Mouse (Mus musculus): ENCODE results near the gene Ufl1.
A peak's percentile ranks its signal among the peaks of the same experiment; 100 is the strongest.
"Not testable (repeated sequence)": the region's sequence is repeated elsewhere in the genome, so short reads cannot be mapped to it uniquely, and the experiment has no call there.

Gene Ufl1

DNA sequence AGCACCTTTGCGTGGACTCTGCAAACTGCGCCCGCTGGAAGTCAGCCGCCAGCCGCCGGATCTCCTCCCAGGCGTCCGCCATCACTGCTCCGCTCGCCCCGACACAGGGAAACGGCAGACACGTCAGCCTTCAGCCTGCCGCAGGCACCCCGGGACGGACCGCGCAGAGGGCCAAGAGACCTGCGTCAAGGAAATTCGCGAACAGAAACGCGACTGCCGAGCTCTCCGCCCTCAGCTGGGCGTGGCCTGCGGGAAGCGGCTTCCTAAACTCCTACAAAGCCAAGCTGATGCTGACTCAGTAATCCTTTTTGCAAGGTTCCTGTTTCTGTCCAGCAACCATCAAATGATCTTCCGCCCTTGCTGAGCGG is at the start of gene Ufl1:
Ufl1 (minus strand) TSS at position 151 of the 368 bp plus-strand sequence.
- DNase-seq (ENCODE audit: low read depth, low spot score), result peak; percentile 96

DNA sequence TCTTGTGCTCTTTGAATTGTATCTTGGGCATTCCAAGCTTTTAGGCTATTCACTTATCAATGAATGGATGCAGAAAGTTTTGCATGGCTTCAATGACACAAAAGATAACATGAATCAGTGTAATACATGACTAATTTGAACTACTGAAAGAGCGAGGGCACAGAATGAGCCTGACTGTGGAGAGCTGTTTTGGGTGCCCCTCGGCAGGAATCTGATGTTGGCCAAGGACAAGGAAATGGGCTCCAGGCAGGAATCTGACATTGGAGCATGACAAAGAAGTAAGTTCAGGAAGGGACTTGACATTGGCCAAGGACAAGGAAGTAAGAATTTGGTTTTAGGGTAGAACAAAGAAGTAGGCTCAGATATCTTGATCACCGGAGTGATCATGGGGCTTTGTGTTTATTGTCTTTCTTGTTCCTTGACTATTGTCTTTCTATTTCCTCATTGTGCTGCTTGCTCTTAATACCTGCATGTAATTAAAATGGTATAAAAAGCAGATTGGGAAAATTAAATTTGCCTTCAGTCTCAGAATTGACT is 44.1 kb upstream of the Ufl1 start:
- DNase-seq (ENCODE audit: low read depth, low spot score), result no peak

DNA sequence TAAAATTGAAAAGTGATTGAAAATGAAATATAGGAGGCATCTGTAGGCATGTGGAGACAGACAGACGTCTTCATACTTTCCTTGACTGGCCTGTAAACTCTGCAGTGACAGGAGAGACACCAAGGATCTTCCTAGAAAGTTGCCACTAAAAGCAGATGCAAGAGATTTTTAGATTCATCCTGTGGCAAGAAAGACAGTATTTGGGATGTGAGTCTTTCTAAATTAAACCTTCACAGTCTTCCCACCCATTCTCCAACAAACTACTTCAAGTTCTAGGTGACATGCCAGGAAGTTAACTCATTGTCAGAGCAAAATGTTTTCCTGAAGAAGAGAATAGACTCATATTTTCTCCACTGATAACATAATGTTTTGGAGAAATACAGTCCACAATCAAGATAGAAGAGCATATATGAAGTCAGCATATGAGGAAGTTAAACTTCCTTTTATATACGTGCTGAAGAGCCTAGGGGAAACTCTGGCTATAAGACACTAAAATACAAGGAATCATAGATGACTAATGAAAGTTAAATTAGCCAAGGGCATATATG is 41.1 kb upstream of the Ufl1 start:
- peak; percentile 51 for DNase-seq (ENCODE audit: low read depth, low spot score)

DNA sequence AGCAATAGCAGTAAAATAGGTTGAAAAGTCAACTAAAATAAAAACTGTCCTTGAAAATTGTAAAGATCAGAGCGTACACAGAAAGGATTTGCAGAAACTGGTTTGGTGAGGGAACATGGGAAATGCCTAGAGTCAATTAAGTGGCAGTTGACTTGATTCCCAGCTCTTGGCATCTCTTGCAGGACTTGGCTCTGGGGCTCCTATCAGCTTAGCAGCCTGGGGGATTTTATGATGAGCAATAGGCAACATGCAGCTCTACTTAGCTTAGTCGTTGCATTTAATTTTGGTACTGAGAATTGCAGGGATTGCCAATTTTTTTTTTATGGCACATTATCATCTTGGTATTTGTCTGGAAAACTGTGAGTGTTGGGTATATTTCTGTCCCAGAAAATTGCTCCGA is 32.1 kb upstream of the Ufl1 start:
- peak; percentile 28 for DNase-seq (ENCODE audit: low read depth, low spot score)

DNA sequence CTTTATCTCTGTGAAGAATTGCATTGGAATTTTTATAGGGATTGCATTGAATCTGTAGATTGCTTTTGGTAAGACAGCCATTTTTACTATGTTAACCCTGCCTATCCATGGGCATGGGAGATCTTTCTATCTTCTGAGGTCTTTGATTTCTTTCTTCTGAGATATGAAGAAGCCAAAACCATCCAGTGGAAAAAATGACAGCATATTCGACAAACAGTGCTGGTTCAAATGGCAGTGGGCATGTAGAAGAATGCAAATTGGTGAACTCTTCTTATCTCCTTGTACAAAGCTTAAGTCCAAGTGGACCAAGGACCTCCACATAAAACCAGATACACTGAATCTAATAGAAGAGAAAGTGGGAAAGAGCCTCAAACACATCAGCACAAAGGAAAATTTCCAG is 3.4 kb upstream of the Ufl1 start:
- DNase-seq (ENCODE audit: low read depth, low spot score), result not testable (repeated sequence)

DNA sequence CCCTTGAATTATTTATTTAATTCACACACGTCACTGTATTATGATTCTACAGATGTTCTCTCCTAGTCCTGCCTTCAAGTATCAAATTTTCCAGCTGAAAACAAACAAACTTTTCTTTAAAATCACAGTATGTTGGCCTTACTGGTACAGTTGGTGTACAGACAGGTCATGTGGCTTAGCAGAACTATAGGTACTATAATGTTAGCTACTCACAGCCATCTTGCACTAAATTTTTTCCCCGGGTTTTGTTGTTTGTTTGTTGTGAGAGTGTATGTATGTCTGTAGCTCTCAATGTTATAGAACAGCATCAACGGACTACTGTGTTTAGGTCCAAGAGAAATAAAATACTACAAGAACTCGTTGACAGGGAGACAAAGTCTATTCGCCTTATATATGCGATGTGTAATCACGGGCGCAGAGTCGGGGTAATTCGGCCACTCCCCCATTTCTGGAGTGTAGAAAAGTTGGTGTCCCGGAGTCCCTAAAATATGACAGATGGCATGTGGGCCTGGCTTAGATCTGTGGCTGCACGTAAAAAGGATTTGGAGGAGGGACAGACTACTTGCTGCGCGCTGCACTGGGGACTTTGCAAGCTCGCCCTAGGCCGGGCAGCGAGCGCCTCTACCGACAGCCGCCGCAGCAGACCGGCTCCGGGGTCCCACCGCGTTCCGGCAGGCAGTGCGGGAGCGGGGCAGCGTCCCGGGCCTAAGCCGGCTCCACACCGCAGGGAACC is 517 bp downstream of the Ufl1 start:
- DNase-seq (ENCODE audit: low read depth, low spot score), result peak; percentile 74

DNA sequence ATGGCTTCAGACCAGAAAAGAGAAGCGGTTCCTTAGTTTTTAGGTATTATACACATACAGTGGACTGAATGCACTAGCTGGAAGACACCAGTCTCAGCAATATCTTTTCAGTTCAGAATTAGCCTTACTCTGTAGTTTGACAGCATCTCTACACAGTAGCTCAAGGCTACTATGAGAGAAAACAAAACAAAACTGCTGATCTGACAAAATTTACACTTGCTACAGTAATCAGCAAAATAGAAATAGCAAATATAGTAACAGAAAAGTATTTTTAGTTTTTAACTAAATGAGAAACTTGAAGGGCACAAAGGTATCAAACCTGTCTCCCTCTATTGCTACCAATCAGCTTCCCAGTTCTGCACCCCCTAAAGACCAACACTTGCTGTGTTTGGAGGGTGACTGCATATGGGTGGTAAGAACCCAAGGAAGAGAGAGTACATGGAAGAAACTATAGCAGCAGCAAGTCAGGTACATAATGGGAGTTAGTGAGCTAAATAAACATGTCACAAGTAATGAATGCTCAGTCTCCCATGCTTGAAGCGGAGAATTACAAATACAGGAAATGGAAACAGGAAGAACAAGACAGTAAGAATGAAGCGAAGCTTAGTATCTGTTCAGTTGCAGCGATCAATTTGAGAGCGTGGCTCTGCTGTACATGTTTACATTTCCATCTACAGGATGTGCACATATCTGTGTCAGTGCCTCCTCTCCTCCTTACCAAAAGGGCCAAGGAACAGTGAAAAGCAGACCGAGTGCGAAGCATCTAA is 8.6 kb downstream of the Ufl1 start:
- no peak for DNase-seq (ENCODE audit: low read depth, low spot score)

DNA sequence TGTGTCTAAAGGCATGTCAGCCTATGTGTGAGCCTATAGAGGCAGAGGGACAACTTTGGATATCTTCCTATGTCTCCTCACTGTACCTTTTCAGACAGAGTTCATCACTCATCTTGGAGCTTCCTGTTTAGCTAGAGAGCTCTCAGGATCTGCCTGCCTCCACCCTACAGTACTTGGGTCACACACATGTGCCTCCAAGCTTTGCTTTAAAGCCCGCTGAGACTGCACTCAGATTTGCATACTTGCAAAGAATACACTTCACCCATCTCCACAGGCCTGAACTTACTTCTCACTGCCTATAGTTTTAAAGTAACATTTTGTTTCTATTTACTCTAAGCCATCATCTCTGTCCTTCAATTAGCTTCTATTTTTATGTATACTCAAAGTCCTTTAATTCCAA is 9.7 kb downstream of the Ufl1 start:
- DNase-seq (ENCODE audit: low read depth, low spot score), result no peak

DNA sequence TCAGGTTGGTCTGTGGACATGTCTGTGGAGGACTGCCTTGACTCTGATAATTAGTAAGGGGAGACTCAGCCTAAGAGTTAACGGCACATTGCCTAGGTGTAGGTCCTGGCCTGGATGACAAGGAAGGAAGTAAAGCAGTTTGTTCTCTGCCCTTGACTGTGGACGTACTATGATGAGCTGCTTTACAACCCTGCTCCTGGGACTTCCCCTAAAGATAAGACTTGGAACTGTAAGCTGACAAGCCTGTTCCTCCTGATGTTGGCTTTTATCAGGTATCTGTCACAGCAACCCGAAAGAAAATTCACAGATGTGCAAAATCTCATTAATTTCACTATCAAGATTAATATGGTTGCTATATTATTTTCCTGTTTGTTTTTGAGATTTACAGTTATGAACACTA is 14.5 kb downstream of the Ufl1 start:
- DNase-seq (ENCODE audit: low read depth, low spot score), result no peak

DNA sequence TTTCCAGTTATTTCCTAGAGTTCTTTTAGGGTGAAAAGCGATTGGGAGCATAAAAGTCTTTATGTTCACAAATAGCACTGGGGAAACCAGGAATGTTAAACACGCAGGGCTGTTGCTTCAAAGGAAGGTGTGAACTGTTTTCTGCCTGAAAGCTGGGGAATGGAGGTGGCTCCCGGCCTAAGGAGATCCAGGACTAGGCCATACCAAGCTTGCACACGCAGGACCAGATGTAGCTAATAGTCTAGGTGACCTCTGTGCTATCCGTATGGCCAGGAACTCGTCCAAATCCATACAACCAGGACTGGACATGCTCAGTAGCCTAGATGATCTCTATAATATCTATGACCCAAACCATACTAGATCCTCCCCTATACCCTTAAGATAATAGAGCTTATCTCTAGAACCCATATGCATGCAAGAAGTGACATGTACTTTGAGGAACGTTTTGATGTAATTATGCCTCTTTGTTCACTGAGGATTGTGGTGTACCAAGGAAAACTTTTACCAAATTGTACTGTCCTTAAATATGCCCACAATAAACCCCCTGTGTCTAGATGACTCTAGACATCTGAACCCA is 23.7 kb downstream of the Ufl1 start:
- no peak for DNase-seq (ENCODE audit: low read depth, low spot score)

DNA sequence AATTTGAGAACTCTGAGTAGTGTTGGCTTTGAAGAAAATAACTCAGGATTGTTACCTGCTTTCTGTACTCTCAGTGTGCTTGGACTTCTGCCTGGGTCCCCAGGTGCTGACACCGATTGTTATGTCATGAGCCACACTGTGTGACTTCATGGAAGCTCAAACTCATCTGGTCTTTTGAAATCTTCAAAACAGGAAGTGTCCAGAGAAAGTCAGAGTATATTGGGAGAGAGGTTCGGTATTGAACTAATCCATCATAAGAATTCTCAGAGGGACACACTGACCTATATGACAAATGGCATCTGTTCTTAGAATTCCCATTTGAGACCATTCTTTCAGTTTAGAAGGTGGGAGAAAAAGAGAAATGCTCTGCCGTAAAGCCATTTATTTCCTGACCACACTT is 38.8 kb downstream of the Ufl1 start, which contains the start of gene Fhl5:
Fhl5 (minus strand) TSS at position 101 of the 400 bp plus-strand sequence.
- no peak for DNase-seq (ENCODE audit: low read depth, low spot score)

DNA sequence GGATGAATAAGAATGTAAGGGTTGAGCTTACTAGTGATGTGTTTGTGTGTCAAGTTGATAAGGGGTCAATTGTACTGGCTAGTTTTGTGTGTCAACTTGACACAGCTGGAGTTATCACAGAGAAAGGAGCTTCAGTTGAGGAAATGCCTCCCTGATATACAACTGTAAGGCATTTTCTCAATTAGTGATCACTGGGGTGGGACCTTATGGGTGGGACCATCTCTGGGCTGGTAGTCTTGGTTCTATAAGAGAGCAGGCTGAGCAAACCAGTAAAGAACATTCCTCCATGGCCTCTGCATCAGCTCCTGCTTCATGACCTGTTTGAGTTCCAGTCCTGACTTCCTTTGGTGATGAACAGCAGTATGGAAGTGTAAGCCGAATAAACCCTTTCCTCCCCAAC is 46.0 kb downstream of the Ufl1 start:
- DNase-seq (ENCODE audit: low read depth, low spot score), result not testable (repeated sequence)

DNA sequence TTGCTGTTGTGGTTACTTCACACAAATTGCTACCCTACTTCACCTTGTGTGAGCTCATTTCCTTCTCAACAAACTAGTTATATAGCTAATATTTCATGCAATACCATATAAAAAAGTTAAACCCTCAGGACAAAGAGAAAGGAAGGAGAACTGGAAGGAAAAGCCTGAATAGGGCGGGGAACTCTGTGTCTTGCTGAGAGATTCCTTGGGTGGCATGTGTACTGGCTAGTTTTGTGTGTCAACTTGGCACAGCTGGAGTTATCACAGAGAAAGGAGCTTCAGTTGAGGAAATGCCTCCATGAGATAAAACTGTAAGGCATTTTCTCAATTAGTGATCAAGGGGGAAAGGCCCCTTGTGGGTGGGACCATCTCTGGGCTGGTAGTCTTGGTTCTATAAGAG is 47.9 kb downstream of the Ufl1 start:
- not testable (repeated sequence) for DNase-seq (ENCODE audit: low read depth, low spot score)

DNA sequence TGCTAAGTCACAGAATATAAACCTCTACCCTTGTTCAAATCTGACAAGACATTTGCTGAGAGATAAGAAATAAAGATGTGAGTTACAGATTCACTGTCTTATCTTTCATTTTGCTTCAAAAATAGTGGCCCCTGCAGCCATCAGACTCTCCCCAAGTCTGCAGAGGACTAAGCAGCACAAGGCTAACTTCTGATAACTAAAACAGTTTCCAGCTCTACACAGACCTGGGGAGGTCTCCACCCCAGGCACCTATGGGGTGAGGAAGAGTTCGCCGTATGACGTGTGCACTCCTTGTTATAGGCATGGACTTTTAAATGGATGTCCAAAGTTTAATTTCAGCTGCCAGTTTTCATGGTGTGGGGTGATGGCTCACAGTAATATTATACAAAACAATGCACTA is 49.1 kb downstream of the Ufl1 start:
- no peak for DNase-seq (ENCODE audit: low read depth, low spot score)

DNA sequence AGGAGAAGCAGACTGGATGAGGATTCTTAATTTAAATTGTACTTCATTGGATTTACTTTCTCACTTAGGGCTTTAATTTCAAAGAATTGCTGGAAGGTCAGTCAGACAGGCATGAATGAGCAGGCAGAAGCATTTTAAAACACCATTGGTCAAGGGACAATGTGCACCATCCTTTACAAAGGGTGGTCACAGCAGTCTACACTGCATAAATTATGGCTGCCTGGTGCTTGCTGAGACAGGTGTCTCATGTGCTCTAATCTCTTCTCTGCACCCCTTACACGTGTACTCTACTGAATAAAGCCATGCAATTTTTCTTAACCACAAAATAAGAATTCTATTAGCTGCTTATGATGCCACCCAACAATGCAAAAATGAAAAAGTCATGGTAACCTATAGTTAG is 54.1 kb downstream of the Ufl1 start:
- DNase-seq (ENCODE audit: low read depth, low spot score), result no peak

DNA sequence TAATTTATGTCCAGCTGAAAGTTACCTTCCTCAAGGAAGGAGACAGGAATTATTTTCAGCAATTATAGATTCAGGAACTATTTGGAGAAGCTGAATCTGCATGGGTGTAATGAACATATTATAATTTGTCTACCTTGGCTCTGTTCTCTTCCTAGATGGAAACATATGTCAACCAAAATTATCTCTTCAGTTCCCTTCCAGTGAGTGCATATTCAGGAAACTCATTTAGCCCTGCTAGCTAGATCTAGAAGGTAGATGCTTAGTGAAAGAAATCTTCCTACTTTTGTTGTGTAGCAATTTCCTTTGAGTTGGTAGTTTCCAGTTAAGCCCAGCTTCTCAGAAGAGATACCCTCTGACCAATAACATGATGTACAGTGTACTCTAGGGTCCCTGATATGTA is 59.7 kb downstream of the Ufl1 start:
- peak; percentile 18 for DNase-seq (ENCODE audit: low read depth, low spot score)

DNA sequence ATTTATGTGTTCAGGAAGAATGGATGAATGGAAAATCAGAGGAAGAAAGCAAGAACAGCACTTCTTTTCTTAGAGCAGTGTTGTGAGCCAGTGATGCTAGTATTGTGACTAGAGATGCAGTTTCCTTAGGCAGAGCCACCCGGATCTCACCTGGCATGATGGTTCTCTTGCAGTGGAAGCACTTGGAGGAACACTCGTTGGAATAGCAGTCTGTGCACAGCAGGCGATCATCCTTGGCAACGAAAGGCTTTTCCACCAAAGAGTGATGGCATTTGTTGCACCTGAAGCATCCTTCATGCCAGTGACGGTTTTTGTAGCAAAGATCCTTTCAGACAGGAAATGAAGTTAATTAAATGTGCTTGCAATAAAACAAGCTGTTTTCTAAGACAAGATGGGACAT is 68.2 kb downstream of the Ufl1 start:
- no peak for DNase-seq (ENCODE audit: low read depth, low spot score)

DNA sequence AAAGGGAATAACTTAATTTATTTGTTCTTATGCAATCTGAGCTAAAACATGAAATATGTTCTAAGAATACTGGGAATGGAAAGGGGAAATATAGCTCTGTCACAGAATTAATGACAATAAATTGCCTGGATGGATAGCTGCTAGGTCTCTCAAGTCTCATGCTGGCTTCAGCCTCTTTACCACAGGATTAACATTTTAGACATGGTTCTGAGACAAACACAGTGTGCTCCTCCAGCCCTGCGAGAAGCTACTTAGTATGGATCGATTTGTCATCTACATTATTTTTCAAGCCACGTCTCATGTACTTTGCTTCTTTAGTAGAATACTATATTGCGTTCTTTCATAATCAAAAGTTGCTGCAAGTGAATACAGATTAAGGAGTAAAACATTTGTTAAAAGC is 75.5 kb downstream of the Ufl1 start:
- DNase-seq (ENCODE audit: low read depth, low spot score), result no peak

All from telencephalon, adult 2 months (tissue).